Mouse (Mus musculus) adrenal gland (tissue): ENCODE data around the gene Olfr543.
"Not testable (repeated sequence)": the region's sequence is repeated elsewhere in the genome, so short reads cannot be mapped to it uniquely, and the experiment has no call there.

Experiments
- intact Hi-C: fragments of 180-260 bp; cut with DNase I; formaldehyde crosslinking; loops from one replicate; pipeline ENCODE4 v1.15.1; 2025
- long read RNA-seq, 2 experiments: library from polyadenylated mRNA; unstranded; transcript quantifications; one replicate each; pipeline ENCODE4 v2.0.0; 2020; ENCODE audit warnings: borderline replicate concordance in 1 of 2; ENCODE audit not compliant: insufficient replicate concordance in 1 of 2

Olfr543 gene
- long read RNA-seq, experiment 1: 0 reads
- long read RNA-seq, experiment 2: 0 reads

GRCm38 (mm10) chr7:102481579-102481978 lies at the start of gene Olfr543:
Gene Olfr543, minus strand, starts transcription at chr7:102481679.
- intact Hi-C loops: loop anchor here (5.0 kb wide), 1 partner anchor 39 kb away; the partner anchor contains the start of gene Rrm1

- intact Hi-C loops: no loop called here
Observed at GRCm38 (mm10) chr7:102529052-102529451, 47.6 kb upstream of the Olfr543 start.

- intact Hi-C loops: no loop called here
Observed at GRCm38 (mm10) chr7:102517051-102517335, 35.5 kb upstream of the Olfr543 start.

GRCm38 (mm10) chr7:102516261-102517050 lies 35.0 kb upstream of the Olfr543 start:
- intact Hi-C loops: no loop called here

- intact Hi-C loops: loop anchor here (2.0 to 5.0 kb wide), 2 partner anchors 123 to 403 kb away; partner anchors contain the start of gene Olfr571
Observed at GRCm38 (mm10) chr7:102514144-102514543, 32.7 kb upstream of the Olfr543 start.

- intact Hi-C loops: loop anchor here (5.0 kb wide), 1 partner anchor 404 kb away; the partner anchor contains the start of gene Olfr571
Observed at GRCm38 (mm10) chr7:102512814-102513435, 31.4 kb upstream of the Olfr543 start.

- intact Hi-C loops: loop anchor here (5.0 kb wide), 1 partner anchor 405 kb away; the partner anchor contains the start of gene Olfr571
Observed at GRCm38 (mm10) chr7:102511927-102512326, 30.4 kb upstream of the Olfr543 start.

- intact Hi-C loops: loop anchor here (5.0 kb wide), 1 partner anchor 408 kb away; the partner anchor contains the start of gene Olfr571
Observed at GRCm38 (mm10) chr7:102509726-102510125, 28.2 kb upstream of the Olfr543 start.

- intact Hi-C loops: no loop called here
Observed at GRCm38 (mm10) chr7:102508666-102509065, 27.2 kb upstream of the Olfr543 start.

GRCm38 (mm10) chr7:102508066-102508465 lies 26.6 kb upstream of the Olfr543 start:
- intact Hi-C loops: no loop called here

GRCm38 (mm10) chr7:102506848-102507247 lies 25.4 kb upstream of the Olfr543 start:
- intact Hi-C loops: no loop called here

- intact Hi-C loops: no loop called here
Observed at GRCm38 (mm10) chr7:102501986-102502385, 20.5 kb upstream of the Olfr543 start.

GRCm38 (mm10) chr7:102499473-102499872 lies 18.0 kb upstream of the Olfr543 start, which contains the start of gene Olfr545:
Gene Olfr545, minus strand, starts transcription at chr7:102499573.
- intact Hi-C loops: no loop called here

- intact Hi-C loops: not testable (repeated sequence)
Observed at GRCm38 (mm10) chr7:102494416-102494815, 12.9 kb upstream of the Olfr543 start.

- intact Hi-C loops: no loop called here
Observed at GRCm38 (mm10) chr7:102488161-102488560, 6.7 kb upstream of the Olfr543 start, which contains the start of gene Olfr544. Gene Olfr544, minus strand, starts transcription at chr7:102488313.

- intact Hi-C loops: no loop called here
Observed at GRCm38 (mm10) chr7:102486105-102486504, 4.6 kb upstream of the Olfr543 start.

- intact Hi-C loops: loop anchor here (5.0 kb wide), 1 partner anchor 42 kb away; the partner anchor contains the start of gene Rrm1
Observed at GRCm38 (mm10) chr7:102484766-102485165, 3.3 kb upstream of the Olfr543 start.

GRCm38 (mm10) chr7:102483665-102484064 lies 2.2 kb upstream of the Olfr543 start:
- intact Hi-C loops: loop anchor here (5.0 kb wide), 1 partner anchor 41 kb away; the partner anchor contains the start of gene Rrm1

GRCm38 (mm10) chr7:102480821-102481220 lies 658 bp downstream of the Olfr543 start:
- intact Hi-C loops: loop anchor here (5.0 kb wide), 1 partner anchor 39 kb away; the partner anchor contains the start of gene Rrm1

- intact Hi-C loops: loop anchor here (5.0 kb wide), 1 partner anchor 37 kb away; the partner anchor contains the start of gene Rrm1
Observed at GRCm38 (mm10) chr7:102479368-102480078, 2.0 kb downstream of the Olfr543 start.

- intact Hi-C loops: no loop called here
Observed at GRCm38 (mm10) chr7:102478926-102479325, 2.6 kb downstream of the Olfr543 start.
